Mouse (Mus musculus): ENCODE measurements around the gene Zg16. TPM values are rescaled to one million over a fixed set of nuclear protein-coding genes. Genes with fewer than 3 reads are reported as not detected.

The Zg16 gene
- polyA plus RNA-seq, 1 experiment, result 0.31 TPM

DNA sequence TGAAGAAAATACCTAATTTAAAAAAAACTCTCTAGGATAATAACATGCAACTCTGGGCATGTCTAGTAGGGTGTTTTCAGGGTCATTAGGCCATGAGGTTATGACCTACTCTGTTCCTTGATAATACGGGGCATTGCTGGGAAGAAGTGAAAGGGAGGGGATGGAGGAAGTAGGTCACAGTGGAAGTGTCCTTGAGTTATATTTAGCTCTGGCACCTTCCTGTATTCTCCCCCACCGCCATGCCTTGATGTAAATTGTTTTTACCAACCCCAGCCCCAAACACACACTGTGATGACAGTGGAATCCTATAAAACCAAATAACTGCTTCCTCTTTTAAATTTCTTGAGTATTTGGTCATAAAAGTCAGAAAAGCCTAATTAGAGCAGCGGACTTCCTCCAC is 7.1 kb downstream of the Zg16 start:
- Histone ChIP-seq H3K4me3 (ENCODE audit: insufficient read depth, low read length) (no peak overlapping the region), H3K27ac (ENCODE audit: insufficient read depth, low read length) (no peak overlapping the region), H3K4me1 (ENCODE audit: control insufficient read depth, insufficient read depth, low read length) (no peaks in the 10 kb centered on the region)
- TF ChIP-seq CTCF (IDR thresholded peaks at IDR 0.05; ENCODE audit: extremely low read depth, insufficient read depth, low read length), result no peak
- no peak for TF ChIP-seq POLR2A (IDR thresholded peaks at IDR 0.05; ENCODE audit: extremely low read depth, insufficient read depth, low read length)

DNA sequence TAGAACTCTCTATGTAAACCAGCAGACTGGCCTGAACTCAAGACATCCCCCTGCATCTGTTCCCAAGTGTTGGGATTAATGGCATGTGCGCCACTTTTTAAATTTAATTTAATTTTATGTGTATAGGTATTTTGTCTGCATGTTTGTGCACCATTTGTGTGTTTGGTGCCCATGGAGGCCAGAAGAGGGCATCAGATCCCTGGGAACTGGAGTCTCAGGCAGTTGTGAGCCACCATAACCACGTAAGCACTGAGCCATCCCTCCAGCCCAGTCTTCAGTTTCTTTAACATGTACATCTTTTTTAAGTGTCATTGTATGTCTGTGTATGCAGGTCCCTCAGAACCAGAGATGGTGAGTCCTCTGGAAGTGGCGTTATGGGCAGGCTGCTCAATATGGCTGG is 9.4 kb downstream of the Zg16 start:
- H3K27ac ChIP-seq (ENCODE audit: insufficient read depth, low read length), result no peak overlapping the region
- no peaks in the 10 kb centered on the region for H3K4me1 ChIP-seq (ENCODE audit: control insufficient read depth, insufficient read depth, low read length)
- TF ChIP-seq CTCF (IDR thresholded peaks at IDR 0.05; ENCODE audit: extremely low read depth, insufficient read depth, low read length), result no peak
- no peak for TF ChIP-seq POLR2A (IDR thresholded peaks at IDR 0.05; ENCODE audit: extremely low read depth, insufficient read depth, low read length)

GRCm38 (mm10) chr7:127076188-127076587 is 10.9 kb downstream of the Zg16 start:
- no peak overlapping the region for H3K4me3 ChIP-seq (ENCODE audit: insufficient read depth, low read length)
- no peak for TF ChIP-seq CTCF (IDR thresholded peaks at IDR 0.05; ENCODE audit: extremely low read depth, insufficient read depth, low read length)
- no peak overlapping the region for H3K27ac ChIP-seq (ENCODE audit: insufficient read depth, low read length)
- no peaks in the 10 kb centered on the region for H3K4me1 ChIP-seq (ENCODE audit: control insufficient read depth, insufficient read depth, low read length)

More for the DNA sequence above, 9.4 kb downstream of the Zg16 start:
- H3K4me3 ChIP-seq (ENCODE audit: insufficient read depth, low read length), result no peak overlapping the region

GRCm38 (mm10) chr7:127073221-127073620 is 13.9 kb downstream of the Zg16 start:
- TF ChIP-seq POLR2A (IDR thresholded peaks at IDR 0.05; ENCODE audit: extremely low read depth, insufficient read depth, low read length) (no peak), CTCF (IDR thresholded peaks at IDR 0.05; ENCODE audit: extremely low read depth, insufficient read depth, low read length) (no peak)
- no peak overlapping the region for H3K27ac ChIP-seq (ENCODE audit: insufficient read depth, low read length)
- H3K4me1 ChIP-seq (ENCODE audit: control insufficient read depth, insufficient read depth, low read length), result no peaks in the 10 kb centered on the region
- H3K4me3 ChIP-seq (ENCODE audit: insufficient read depth, low read length), result no peak overlapping the region

DNA sequence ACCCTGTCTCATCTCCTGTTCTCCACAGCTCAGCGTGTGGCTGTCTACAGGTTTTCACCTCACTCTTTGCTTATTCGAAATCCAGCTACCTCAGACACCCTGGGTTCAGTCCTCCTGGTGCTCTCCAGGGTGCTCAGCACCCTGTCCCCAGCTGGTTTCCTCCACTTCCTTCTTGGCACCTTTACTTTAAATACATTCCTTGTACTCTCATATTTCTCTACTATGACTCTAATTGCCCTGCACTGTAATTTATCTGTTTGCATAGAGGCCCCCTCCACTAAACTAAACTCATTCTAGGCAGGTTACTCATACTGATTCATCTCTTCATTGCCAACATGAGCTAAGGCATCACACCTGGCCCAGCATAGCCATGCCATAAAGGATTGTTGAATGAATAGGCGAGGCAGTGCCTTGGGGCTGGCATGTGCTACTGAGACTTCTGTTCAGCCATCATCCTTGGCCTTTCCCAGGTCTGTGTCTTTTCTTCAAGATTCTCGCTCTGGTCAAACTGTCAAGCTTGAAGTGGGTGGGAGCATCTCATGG is 16.2 kb downstream of the Zg16 start:
- Histone ChIP-seq H3K4me3 (ENCODE audit: insufficient read depth, low read length) (no peak overlapping the region), H3K4me1 (ENCODE audit: control insufficient read depth, insufficient read depth, low read length) (no peaks in the 10 kb centered on the region), H3K27ac (ENCODE audit: insufficient read depth, low read length) (no peak overlapping the region)
- no peak for TF ChIP-seq POLR2A (IDR thresholded peaks at IDR 0.05; ENCODE audit: extremely low read depth, insufficient read depth, low read length)
- no peak for TF ChIP-seq CTCF (IDR thresholded peaks at IDR 0.05; ENCODE audit: extremely low read depth, insufficient read depth, low read length)

DNA sequence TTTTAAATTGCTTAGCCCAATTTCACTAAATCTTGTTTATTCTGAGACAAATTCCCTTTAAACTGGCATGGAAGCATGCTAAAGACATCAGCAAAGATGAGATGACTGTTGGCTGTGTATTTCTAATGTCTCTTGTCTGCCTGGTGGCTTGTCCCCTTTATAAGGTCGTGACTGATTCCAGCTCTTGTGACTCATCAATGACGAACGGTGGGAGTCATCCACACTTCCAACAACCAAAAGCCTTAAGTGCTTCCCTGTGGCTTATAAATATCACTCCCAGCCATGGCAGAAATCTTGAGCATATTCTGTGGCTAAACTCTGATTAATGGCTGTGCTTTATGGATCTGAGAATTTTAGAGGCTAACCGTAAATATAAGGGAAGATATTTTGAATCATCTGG is 20.8 kb downstream of the Zg16 start:
- Histone ChIP-seq H3K27ac (ENCODE audit: insufficient read depth, low read length) (no peak overlapping the region), H3K4me3 (ENCODE audit: insufficient read depth, low read length) (no peak overlapping the region), H3K4me1 (ENCODE audit: control insufficient read depth, insufficient read depth, low read length) (no peaks in the 10 kb centered on the region)
- TF ChIP-seq CTCF (IDR thresholded peaks at IDR 0.05; ENCODE audit: extremely low read depth, insufficient read depth, low read length), result no peak
- TF ChIP-seq POLR2A (IDR thresholded peaks at IDR 0.05; ENCODE audit: extremely low read depth, insufficient read depth, low read length), result no peak

GRCm38 (mm10) chr7:127065538-127065937 is 21.6 kb downstream of the Zg16 start:
- no peak overlapping the region for H3K27ac ChIP-seq (ENCODE audit: insufficient read depth, low read length)
- H3K4me3 ChIP-seq (ENCODE audit: insufficient read depth, low read length), result no peak overlapping the region
- TF ChIP-seq CTCF (IDR thresholded peaks at IDR 0.05; ENCODE audit: extremely low read depth, insufficient read depth, low read length) (no peak), POLR2A (IDR thresholded peaks at IDR 0.05; ENCODE audit: extremely low read depth, insufficient read depth, low read length) (no peak)
- H3K4me1 ChIP-seq (ENCODE audit: control insufficient read depth, insufficient read depth, low read length), result no peaks in the 10 kb centered on the region

- Histone ChIP-seq H3K4me3 (ENCODE audit: insufficient read depth, low read length) (no peak overlapping the region), H3K27ac (ENCODE audit: insufficient read depth, low read length) (no peak overlapping the region), H3K4me1 (ENCODE audit: control insufficient read depth, insufficient read depth, low read length) (no peaks in the 10 kb centered on the region)
- no peak for TF ChIP-seq POLR2A (IDR thresholded peaks at IDR 0.05; ENCODE audit: extremely low read depth, insufficient read depth, low read length)
Measured at GRCm38 (mm10) chr7:127055026-127055585, 32.0 kb downstream of the Zg16 start.

- TF ChIP-seq CTCF (IDR thresholded peaks at IDR 0.05; ENCODE audit: extremely low read depth, insufficient read depth, low read length) (no peak), POLR2A (IDR thresholded peaks at IDR 0.05; ENCODE audit: extremely low read depth, insufficient read depth, low read length) (peak; percentile 61)
- H3K4me1 ChIP-seq (ENCODE audit: control insufficient read depth, insufficient read depth, low read length), result no peaks in the 10 kb centered on the region
- no peak within 1 kb of the TSS for H3K27ac ChIP-seq (ENCODE audit: insufficient read depth, low read length)
- H3K4me3 ChIP-seq (ENCODE audit: insufficient read depth, low read length), result peak within 1 kb of the TSS; percentile 45
Measured at GRCm38 (mm10) chr7:127041851-127042672, 45.1 kb downstream of the Zg16 start, which contains the start of gene Kif22. Gene Kif22, minus strand, starts transcription at chr7:127042471.

DNA sequence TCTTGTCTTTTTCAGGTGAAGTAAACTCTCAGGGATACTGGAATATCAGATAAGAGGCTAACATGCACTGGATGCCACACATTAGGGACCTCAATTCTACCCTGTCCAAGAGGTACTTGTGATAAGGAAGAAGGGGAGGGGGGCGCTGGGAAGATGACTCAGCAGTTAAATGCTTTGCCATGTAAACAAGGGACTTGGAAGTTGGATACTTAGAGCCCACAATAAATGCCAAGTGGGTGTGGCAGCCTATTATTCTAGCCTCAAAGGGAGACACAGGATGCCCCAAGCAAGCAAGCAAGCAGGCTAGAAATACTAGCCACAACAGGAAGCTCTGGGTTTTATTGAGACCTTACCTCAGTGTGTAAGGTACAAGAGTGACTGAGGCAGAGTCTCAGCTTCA is 55.9 kb downstream of the Zg16 start:
- H3K4me3 ChIP-seq (ENCODE audit: insufficient read depth, low read length), result no peak overlapping the region
- no peak overlapping the region for H3K27ac ChIP-seq (ENCODE audit: insufficient read depth, low read length)
- TF ChIP-seq POLR2A (IDR thresholded peaks at IDR 0.05; ENCODE audit: extremely low read depth, insufficient read depth, low read length) (no peak), CTCF (IDR thresholded peaks at IDR 0.05; ENCODE audit: extremely low read depth, insufficient read depth, low read length) (no peak)
- no peaks in the 10 kb centered on the region; the same call in 1 of the 2 replicates for H3K4me1 ChIP-seq (ENCODE audit: control insufficient read depth, insufficient read depth, low read length)
